Mouse (Mus musculus) WW6 (cell line): ENCODE measurements around the gene Rasl10a.

ENCODE experiments used
- DNase-seq: peaks from one replicate; pipeline ENCODE4 v3.0.0-alpha.2; 2013; ENCODE audit warnings: low read depth, low spot score

Gene Rasl10a

DNA sequence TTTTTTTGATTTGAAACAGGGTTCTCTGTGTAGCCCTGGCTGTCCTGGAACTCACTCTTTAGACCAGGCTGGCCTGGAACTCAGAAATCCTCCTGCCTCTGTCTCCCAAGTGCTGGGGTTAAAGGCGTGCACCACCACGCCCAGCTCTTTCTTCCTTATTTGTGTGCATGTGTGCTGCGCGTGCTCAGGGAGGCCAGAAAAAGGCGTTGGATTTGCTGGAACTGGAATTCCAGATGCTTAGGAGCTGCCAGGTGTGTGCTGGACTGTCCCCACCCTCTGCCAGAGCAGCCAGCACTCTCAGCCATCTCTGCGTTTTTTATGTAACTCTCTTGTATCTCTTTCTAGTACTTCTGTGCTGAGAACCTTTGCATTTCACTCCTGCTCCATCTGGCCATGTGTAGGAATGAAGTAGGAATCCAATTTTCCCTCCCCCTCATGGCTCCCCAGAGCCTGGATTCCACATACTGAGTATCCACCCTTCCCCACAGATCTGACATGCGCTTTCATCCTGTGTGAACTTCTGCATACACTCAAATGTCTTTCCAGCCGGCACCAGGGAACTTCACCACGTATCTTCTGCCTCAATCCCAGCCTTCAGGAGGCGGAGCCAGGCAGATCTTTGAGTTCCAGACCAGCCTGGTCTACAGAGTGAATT lies 5.6 kb upstream of the Rasl10a start:
- no peak for DNase-seq

DNA sequence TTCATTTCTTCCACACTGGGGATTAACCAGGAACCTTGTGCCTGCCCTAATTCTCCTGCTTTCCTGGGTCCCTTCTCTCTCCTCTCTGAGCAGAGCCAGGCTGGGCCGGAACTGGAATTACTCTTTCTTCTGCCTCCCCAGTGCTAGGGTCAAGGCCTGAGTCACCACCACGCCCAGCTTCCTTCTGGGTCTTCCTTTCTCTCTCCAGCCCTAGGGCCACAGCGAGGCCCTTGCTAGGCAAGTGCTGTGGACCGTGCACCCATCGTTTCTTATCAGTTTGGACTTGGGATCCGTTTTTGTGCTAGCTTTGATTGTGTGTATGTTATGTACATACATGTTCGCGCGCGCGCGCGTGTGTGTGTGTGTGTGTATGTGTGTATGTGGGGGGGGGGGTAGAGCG lies 3.8 kb upstream of the Rasl10a start:
- DNase-seq: no peak

DNA sequence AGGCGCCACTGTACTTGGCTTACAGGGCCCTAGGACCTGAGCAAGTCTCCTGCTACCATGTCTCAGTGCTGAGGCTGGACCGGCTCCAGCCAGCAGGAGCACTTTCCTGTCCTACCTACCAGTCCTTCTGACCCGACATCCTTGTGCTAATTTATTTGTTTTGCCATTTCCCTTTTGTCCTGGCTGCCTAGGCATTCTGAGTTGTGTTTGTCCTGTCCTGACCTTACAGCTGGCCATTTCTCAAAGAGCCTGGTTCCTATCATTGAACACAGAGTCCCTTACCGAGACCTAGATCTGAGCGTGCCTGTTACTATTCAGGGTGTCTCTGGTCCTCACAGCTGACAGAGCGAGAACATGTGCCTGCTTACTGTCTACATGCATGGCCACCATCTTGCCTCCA lies 3.1 kb upstream of the Rasl10a start:
- no peak for DNase-seq

DNA sequence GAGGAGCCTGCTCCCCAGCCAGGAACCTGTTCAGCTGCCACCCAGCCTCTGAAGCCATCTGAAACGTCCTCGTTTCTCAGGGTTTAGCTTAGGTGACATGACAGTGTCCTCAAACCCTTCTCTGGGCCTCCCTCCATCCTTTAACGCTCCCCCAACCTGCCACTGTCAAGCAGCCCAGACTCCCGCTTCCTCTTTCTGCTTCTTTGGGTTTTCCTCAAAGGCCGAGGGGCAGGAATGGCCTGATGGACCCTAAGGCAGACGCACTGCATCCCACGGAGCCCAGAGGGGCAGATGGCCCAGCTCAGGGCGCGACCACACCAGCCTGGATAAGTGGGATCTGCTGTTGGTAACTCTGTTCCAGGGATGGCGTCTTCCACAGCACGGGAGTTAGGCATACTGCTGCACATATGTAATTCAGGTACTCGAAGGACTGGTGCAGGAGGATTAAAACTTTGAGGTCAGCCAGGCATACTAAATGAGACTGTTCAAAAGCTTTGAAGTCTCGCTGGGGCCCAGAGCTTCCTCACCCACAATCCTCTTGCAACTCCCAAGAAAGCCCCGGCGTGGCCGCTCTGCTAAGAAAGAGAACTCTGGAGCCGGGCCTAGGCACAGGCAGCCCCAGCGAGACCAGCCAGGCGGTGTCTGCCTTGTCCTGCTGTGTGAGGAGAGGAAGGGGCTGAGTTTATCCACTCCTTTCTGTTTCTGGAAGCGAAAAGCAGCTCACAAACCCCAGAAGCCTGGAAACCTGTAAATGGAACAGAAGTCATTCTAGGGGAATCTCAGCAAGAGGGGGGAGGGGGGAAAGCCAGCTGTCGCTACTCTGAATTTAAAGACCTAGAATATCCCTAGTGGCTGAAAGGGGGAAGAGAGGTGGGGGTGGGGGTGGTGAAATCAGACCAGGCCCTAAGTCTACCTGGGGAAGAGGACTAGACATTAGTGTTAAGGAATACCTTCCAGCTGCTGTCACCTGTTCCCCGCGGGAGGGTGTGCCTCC lies 1.7 kb upstream of the Rasl10a start:
- DNase-seq: no peak

DNA sequence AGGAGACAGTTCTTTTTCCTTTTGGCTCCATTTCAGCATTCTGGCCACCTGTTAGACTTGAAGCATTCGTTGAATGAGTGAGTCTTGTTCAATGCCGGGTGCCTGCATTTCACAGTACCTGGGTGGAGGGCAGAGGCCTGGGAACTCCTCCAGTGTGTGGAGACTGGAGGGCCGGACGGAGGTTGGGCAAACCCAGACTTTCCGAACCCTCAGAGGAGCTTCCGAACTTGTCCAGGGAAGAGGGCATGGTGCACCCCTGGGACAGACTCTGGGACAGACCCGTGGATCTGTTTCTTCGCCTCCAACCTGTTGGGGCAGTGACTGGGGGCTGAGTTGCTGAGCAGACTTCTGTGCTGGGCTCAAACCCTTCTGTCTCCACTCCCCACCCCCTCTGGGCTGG lies 864 bp upstream of the Rasl10a start:
- no peak for DNase-seq

DNA sequence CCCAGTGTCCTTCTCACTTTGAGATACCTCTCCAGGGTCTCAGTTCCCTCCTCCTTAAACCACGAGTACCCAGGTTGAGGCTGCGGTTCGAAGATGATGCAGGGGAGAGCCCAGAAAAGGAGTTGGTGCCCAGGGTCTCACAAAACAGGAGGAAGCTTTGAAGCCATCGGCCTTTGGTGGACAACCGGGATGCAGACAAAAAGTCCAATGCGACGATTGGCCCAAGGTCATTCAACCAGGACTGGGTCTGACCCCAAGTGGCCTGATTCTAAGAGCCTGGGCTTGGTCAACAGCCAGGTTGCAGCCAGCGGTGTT lies 430 bp upstream of the Rasl10a start:
- DNase-seq: no peak

DNA sequence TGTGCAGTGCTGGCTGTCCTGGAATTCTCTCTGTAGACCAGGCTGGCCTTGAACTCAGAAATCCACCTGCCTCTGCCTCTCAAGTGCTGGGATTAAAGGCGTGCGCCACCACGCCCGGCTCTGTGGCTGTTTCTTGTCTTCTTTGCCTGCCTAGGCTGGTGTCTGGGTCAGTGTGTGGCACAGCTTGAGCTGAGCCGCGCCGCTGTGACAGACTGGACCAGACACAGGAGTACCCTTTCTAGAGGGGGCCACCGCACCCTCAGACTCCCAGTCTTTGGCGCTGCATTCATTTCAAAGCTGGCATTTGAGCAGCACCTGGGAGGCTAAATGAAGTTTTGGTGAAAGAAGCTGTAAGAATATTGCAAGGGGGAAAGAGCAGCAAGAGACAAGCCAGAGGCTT lies 855 bp downstream of the Rasl10a start:
- DNase-seq: no peak

DNA sequence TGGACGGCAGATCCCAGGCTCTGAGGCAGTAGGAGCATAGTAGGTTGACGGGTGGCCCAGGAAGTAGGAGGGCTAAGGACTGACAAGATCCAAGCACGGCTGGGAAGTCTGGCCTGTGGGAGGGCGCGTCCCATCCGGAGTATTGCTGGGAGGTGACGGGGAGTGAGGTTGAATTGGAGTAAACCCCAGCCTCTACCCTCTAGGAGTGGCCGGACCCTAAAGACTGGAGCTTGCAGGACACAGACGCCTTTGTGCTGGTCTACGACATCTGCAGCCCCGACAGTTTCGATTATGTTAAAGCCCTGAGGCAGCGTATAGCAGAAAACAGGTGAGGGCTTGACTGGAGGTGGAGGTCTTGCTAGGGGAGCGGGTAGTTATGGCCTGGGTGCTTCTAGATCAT lies 1.3 kb downstream of the Rasl10a start:
- no peak for DNase-seq

DNA sequence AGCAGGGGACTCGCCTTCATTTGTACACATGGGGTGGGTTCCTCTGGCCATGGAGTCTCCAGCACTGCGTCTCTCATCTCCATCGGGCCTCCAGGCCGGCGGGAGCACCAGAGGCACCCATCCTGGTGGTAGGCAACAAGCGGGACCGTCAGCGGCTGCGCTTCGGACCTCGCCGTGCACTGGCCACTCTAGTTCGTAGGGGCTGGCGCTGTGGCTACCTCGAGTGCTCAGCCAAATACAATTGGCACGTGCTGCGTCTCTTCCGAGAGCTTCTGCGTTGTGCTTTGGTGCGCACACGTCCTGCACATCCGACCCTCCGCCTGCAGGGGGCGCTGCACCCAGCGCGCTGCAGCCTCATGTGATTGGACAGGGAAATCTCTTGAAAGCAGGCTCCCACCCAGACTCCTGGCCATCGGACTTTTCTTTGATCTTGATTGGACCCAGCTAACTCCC lies 1.8 kb downstream of the Rasl10a start:
- no peak for DNase-seq

DNA sequence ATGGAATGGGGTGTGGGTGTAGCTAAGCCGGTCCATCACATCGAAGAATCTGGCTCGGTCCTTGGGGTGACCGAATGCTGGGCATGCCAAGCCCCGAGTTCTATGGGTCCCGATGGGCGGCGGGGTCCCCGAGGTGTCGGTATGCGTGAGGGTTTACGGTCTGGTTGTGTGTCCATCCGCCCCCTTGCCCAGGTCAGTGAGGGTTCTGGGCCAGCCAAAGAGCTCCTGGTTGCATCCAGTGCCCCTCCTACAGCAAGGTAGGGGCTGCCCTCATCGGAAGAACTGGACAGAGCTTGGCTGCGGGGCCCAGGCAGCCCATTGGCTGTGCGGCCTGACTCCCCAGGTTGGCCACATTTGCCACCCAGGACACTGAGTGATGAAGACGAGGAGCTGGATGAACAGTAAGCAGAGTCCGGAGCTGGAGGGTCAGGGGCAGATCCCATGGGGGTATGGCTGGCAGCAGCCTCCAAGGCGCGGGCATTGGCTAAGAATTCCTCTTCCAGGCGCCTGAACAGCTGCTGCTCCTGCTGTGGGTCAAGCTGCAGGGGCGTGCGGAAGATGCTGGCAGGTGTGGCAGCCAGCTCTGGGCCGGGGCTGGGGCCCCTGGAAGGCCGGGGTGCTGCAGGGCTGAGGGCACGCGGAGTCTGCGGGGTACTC lies 3.0 kb downstream of the Rasl10a start:
- no peak for DNase-seq

DNA sequence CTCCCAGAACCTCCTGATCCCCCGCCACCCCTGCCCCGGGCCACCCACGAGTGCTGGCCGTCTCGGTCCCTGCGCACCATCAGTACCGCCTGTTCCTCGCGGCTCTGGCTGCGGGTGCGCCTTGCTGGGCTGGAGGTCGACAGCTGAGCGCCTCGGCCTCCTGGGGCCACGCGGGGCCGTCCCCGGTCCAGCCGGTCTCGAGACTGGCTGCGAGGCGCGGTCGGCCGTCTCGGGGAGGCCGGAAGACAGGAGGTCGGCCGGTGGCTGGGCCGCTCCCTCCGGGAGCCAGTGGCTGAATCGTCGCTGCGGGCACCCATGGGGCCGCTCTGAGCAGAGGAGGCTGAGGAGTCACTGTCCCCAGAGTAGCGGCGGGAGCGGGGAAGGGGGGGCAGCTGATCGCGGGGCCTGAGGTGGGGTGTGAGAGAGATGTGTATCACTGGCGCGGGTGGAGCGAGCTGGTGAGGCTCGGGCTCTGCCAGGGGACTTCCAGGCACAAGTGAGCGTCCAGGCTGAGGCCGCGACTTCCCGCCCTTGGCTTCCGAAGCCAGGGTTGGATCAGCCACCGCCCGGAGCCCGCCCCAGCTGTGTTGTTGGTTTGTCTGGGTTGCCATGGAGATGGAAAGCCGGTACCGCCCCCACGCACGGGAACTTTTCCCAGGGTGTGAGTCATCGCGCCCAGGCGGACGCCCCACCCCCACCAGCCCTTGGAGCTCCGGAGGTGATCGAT lies 3.6 kb downstream of the Rasl10a start:
- peak; percentile 89 for DNase-seq

DNA sequence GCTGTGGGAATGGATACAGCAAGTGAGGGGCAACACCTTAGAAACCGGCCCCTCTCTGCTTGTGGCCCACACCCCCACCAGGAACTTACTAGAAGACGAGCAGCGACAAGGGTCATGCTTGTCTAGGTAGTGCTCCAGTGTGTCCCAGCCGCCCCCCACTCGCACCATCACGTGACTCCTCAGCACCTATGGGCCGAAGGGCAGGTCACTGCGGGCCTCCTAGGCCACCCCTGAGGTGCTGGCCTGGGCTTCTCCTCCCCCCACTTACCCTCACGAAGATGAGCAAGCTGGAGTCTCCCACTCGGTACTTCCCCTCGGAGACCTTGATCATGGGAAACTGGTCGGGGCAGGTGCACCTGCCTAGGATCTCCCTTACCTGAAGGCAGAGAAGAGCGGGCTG lies 4.4 kb downstream of the Rasl10a start:
- no peak for DNase-seq

DNA sequence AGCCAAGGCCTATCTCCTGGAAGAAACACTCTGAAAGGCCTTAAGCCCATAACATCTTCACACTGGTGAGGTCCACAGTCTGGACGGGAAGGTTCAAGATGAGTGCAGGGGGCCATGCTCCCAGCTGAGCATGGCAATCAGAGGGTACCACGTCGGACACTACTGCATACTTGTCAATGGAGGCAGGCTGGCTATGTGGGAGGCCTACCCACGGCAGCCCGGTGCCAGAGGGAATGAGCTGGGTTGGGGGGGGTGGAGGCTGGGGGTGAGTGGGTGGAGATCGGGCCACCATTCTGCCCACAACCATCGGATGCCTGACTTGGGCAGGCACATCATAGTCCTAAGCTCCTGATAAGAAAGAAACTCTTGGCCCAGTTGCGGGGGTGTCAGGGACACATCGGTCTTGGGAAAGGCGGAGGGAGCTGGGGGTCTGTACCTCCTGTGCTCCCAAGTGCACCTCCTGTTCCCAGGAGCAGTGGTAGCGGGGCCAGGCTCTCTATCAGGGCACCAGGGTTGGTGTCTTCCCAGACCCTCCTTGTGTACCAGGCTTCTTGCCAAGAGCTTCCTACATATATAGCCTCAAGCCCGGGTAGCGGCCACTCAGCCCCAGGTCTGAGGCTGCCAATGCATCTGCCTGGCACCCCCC lies 5.1 kb downstream of the Rasl10a start:
- no peak for DNase-seq

DNA sequence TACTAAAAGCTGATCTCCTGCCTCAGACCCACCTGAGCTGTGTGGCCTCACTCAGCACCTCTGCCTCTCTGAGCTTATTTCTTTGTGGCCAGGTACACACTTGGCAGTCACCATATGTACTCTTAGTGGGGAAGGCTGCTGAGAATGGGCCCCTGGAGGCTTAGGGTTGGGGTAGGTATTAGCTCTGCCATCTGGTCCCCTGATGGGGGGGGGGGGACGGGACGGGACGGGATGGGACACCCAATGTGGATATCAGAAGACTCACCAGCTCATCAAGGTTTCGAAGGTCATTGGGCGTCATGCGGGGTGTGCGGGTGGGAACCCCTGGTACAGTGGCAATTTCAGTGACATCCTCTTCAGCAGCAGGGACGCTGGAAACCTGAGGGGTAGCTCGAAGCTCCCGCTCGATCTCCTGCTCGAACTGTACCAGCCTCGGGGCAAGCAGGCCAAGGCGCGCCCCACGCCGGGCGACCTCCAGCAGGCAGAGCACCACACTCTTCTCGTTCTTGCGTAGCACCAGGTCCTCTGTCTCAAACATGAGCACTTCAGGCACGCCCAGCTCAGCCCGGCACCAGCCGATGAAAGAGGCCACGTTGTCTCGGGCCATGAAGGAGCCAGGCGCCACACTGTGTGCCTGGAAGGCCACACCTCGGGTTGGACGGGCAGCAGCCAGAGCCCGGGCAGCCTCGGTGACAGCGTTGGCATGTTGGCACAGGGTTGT lies 5.8 kb downstream of the Rasl10a start:
- no peak for DNase-seq

DNA sequence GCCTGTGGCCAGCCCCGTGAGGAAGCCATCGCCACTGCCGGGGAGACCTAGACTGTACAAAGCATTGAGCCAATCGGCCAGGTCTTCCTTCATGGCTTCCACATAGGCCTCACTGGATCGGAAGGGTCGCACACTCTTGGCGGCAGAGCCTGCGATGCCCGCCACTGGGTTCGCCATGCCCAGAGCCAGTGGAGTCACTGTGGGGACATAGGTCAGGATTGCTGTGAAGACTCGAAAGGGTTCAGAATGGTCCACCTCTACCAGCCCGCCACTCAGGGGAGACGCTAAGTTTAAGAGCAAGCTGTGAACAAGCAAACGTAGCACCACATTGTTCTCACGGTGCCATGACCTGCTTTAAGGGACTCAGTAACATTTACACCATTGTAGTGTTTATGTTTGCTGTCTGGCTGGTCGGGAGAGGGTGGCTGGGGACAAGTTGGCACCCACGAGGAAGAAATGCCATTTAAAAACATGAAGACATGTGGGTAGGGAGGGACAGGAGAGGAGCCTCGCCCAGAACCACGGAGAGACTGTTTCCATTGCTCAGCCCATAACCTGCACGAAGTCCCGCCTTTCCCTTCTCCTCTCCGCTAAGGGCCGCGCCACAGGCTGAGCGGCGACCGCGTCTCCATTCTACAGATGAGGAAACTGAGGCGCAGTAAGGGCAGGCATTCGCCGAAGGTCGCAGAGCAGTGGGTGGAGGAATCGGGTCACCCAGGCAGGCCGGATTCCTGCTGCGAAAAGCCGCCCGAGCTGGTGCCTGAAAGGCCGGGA lies 6.5 kb downstream of the Rasl10a start:
- DNase-seq: no peak

DNA sequence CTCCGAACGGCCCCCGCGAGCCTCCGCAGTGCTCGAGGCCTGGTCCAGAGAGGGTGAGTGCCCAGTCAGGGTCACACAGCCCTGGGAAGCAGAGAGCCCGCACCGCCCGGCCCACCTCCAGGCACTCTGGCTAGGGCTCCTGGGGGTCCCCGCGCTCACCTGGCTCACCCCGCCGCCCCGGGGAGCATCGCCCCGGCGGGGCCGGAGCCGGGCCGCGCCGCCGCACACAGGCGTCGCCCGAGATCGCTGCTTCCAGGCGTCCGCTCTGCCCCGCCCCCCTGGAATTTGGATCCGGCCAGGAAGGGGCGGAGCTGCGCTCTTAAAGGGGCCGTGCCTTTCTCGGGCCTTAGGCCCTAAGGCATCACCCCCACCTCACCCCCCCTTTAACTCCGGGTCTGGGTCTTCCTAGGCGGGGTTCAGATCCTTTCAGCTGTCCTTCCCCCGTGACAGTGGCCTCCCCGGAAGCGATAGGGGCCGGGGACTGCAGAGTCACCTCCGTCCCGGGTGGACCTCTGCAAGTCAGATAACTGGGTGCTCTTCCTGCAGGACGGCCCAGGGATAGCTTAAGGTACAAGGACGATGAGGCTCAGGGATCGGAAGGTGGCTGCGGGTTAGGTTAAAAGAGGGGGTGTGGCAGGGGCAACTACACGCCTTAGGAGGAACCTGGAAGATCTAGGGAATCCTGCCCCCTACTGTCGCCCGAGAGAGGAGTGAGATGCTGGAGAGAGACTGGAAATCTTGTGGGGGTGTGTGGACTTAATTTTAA lies 7.3 kb downstream of the Rasl10a start, which contains the start of gene Gas2l1:
Gene Gas2l1 (minus strand): TSS at position 272 of the 766 bp plus-strand sequence.
- peak; percentile 92 for DNase-seq

DNA sequence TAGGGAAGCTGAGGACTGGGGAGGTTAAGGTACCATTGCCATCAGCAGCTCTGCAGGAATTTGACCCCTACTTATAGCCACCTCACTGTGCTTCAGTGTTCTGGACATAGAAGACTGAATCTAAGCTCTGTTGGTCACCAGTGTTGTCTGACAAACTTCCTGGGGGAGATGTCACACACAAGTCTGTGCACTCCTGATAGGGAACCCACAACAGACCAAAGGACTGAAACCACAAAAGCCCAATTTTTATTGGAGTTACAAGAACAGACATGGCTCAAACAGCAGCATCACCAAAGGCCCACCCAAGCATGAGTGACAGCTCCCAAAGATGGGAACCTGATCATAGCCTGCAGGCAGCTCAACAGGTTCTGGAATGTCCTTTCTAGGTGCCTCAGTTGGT lies 9.1 kb downstream of the Rasl10a start:
- DNase-seq: no peak

DNA sequence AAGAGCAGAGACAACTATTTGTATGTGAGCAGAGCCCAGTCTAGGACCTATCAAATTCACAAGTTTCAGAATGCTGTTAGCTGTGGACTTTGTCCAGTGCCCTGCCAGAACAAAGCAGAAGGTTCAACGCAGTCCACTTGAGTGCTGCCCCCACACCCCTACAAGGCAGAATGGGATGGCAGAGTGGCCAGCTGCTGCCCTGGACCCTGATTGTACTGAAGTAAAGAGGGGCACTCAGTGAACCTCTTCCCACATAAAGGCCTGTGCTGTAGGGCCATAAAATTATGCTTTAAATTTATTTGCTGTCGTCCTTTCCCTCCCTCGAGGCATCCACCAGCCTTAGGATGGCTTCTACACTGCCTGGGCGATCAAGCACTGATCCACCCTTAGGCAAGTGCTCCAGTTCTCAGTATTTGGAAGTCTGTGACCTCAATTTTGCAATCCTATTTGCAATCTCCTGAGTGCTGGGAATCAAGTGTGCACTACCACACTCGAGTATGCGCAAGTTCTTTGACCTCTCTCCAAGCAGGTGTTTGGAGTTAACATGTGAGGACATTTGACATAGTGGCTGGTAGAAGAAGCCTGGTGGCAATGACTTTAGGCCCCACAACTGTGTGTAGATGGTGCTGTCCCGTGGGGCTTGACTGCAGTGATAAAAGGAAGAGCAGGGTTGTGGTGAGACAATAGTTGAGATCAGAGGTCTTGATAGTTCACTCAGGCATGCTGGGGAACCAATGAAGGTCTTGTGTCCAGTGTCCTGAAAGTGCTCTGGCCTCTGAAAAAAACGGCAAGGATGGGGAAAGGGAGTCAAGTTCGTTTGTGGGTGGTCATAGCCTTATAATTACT lies 10.4 kb downstream of the Rasl10a start:
- no peak for DNase-seq
